Mouse (Mus musculus) hindbrain, embryonic 15.5 days (tissue): ENCODE results near the gene Riok2. TPM values are rescaled to one million over a fixed set of nuclear protein-coding genes. Genes with fewer than 3 reads are reported as not detected.

Experiments
- polyA plus RNA-seq: library from polyadenylated mRNA; unstranded; fragments of >200 nt; fragmentation: Nextera tagmentation; extraction: Ambion mirVana; gene quantifications from 2 replicates; pipeline ENCODE4 v1.2.1, GENCODE M21; 2015

Gene Riok2
- polyA plus RNA-seq, 1 experiment from 2014 or later: 20.6 TPM

Other genes starting within 250 kb of the Riok2 start
- 10.2 and 12.4 TPM in 2 replicates for gene Lix1, start 28.4 kb downstream of the Riok2 start, polyA plus RNA-seq